Mouse (Mus musculus) testis, postnatal 10 days (tissue): ENCODE data around the gene Slc30a2.
A peak's percentile ranks its signal among the peaks of the same experiment; 100 is the strongest.

Experiments used
- DNase-seq: peaks from one replicate; pipeline ENCODE4 v3.0.0; 2021; ENCODE audit warnings: low spot score

Slc30a2 gene

GRCm38 (mm10) chr4:134343071-134344031 lies at the start of gene Slc30a2:
Gene Slc30a2, plus strand, starts transcription at chr4:134343181.
- peak; percentile 80 for DNase-seq

DNA sequence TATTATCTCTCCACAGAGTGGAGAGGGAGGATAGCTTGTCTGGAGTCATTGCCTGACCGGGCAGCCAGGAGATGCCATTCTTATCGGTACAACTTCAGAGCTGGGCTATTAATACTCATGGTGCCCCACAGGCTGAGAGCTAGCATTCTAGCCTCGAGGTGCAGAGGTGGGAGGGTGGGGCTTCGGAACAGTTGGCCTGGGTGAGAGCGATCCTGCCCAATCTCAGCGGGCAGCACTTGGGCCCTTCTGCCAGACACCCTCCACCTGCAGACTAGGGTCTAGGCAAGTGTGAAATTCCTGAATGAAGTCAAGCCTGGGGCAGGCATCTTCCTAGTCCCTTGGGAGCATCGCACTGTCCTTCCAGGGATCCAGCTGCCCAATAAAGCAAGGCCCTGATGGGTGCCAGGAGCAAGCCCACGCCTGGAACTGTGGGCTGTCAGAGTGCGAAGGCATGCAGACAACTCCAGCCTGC lies 49.3 kb upstream of the Slc30a2 start:
- DNase-seq = no peak

- peak; percentile 30 for DNase-seq
These were observed 46.9 kb upstream of the Slc30a2 start for GRCm38 (mm10) chr4:134296096-134296495.

GRCm38 (mm10) chr4:134296523-134296922 lies 46.5 kb upstream of the Slc30a2 start:
- peak; percentile 46 for DNase-seq

DNA sequence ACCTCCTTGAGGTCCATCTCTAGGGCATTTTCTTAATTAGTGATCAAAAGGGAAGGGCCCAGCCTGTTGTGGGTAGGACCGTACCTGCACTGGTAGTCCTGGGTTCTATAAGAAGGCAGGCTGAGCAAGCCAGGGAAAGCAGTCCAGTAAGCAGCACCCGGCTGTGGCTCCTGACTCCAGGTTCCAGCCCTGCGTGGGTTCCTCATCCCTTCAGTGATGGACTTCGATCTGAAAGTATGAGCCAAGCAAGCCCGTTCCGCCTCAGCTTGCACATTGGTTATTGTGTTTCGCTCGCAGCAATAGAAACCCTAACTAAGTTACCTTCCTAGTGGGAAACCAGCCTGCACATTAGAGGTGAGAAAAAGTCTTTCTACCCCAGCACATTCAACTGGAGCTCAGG lies 45.6 kb upstream of the Slc30a2 start:
- DNase-seq = peak; percentile 28

DNA sequence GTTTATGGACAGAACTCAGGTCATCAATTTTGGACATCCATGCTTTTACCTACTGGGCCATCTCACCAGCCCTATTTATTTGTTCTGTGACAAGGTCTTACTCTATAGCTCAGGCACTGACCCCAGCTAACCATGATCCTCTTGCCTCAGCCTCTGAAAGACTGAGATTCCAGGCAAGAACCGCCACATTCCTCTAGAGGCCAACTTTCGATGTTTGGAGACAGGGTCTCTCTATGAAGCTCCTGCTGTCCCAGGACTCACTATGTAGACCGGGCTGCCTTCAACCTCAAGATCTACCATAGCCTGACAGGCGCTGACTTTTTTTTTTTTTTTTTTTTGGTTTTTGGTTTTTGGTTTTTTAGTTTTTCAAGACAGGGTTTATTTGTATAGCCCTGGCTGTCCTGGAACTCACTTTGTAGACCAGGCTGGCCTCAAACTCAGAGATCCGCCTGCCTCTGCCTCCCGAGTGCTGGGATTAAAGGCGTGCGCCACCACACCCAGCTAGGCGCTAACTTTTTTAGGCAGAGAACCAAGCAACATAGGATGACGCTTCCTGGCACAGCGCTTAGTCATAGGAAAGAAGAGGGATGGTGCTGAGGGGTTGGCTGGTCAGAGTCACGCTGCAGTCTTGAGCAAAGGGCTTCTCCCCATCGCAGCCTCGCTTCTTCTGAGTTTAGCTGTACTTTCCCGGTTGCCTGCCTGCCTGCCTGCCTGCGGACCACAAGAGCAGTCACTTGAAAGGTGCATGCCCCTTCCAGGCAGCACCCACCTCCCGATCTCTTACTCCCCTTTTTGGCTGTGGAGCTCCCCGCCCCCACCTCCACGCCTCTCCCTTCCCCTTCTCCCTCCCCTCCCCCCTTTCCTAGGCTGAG lies 44.1 kb upstream of the Slc30a2 start:
- DNase-seq = no peak

GRCm38 (mm10) chr4:134299498-134299810 lies 43.5 kb upstream of the Slc30a2 start:
- no peak for DNase-seq

GRCm38 (mm10) chr4:134300316-134300715 lies 42.7 kb upstream of the Slc30a2 start:
- peak; percentile 38 for DNase-seq

DNA sequence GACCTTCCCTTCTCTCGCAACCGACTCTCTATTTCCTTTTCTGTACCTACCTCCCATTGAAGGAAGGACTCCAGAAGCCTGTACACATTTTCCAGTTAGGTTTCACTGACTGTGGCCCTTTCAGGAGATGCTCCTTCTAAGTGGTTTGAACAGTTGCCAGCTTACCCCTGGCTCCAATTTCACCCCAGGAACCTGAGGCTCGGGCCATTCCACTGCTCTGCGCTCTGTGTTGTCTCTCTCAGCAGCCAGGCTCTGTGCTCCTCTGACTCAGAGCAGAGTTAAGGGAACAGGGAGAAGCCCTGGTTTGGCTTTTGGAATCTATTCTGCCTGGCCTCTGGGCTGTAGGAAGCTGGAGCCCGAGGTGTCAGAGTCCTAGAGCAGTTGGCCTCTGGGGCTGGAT lies 40.9 kb upstream of the Slc30a2 start:
- DNase-seq = no peak

GRCm38 (mm10) chr4:134306963-134307362 lies 36.0 kb upstream of the Slc30a2 start:
- DNase-seq = no peak

DNA sequence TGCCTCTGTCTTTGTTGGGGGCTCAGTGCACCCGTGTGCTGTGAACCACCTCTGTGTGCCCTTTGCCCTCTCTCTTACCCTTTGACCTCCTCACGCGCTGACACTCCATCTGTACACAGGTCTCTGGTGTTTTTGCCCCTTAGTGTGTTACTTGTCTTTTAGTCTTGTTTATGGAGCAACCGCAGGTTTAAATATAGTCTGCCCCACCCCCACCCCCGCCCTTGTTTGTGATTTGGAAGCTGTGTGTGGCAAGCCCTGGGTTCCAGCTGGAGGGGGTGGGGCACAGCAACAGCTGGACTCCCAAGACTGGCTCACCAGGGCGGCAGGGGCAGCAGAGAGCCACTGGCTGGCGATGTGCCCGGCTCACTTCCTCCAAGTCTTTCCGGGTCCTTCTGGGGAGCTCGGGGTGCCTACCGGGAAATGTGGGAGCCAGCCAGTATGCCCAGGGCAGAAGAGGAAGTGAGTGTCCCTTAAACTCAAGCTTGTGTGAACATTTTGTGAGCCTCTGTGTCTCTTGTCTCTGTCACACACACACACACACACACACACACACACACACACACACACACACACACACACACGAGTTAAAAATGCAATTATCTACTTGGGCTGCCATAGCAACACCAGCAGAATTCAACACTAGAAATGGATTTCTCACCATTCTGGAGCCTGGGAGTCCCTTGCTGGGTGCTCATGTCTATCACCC lies 35.5 kb upstream of the Slc30a2 start:
- DNase-seq = peak; percentile 84

- DNase-seq = no peak
These were observed 32.9 kb upstream of the Slc30a2 start for GRCm38 (mm10) chr4:134310106-134310505.

DNA sequence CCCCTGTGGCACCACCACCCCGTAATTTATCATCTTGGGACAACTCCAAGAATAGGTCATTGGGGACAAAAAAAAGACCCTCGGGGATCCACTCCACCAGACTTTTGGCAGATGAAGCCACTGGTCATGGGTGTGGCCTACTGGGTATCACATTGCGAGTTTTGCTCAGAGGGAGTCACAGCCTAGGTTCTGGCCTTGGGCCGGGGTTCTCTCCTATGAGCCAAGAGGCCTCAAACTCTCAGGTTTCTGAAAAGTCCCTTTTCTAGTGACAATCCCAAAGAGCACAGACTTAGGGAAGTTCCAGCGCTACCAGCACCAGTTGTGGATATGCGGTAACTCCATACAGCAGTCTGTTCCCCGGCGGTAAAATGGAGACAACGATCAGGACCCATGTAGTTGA lies 32.3 kb upstream of the Slc30a2 start:
- no peak for DNase-seq

GRCm38 (mm10) chr4:134311784-134312183 lies 31.2 kb upstream of the Slc30a2 start:
- DNase-seq = no peak

DNA sequence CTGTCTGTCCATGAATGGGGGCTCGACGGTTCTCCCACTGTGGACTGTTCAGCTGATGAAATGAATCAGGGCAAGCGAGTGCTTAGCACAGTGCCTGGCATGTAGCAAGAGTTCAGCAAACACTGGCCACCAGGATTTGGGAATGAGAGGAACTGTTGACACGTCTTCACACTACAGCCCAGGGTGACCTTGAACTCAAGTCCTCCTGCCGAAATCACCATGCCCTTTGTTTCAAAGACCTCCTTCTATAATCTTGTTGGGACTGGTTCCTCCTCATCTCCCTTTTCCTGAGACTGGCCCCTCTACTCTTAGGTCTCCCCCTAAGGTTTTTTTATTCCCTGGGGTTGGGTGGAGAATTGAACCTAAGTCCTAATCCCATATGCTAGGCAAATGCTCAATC lies 30.6 kb upstream of the Slc30a2 start:
- DNase-seq = no peak

DNA sequence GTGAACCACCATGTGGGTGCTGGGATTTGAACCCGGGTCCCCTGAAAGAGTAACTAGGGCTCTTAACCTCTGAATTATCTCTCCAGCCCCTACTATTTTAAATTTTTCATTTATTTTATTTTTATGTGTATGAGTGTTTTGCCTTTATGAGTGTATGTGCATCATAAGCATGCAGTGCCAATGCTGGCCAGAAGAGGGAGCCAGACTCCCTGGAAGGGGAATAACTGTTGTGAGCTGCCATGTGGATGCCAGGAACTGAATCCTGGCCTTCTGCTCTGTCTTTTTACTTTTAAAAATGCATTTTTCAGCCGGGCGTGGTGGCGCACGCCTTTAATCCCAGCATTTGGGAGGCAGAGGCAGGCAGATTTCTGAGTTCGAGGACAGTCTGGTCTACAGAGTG lies 30.1 kb upstream of the Slc30a2 start:
- peak; percentile 73 for DNase-seq

DNA sequence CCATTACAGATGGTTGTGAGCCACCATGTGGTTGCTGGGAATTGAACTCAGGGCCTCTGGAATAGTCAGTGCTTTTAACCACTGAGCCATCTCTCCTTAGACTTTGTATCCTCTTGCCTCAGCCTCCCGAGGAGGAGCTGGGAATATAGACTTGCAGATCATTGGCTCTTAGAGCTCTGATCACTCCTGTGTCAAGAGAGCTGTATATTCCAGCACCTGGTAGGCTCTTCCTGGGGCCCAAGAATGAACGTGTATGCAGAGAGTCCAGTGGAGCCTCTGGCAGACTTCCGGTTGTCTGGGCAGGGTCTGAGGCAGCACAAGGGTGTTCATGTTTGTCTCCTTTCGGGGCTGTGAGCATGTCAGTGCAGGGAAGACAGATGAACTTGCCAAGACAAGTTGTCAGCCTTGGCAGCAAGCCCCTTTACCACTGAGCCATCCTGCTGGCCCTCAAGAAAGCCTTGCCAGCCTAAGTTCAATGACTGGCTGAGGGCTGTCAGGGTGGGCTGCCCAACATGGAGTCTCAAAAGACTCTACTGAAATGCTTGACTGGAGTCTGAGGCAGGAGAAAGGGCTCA lies 28.8 kb upstream of the Slc30a2 start:
- DNase-seq = no peak

DNA sequence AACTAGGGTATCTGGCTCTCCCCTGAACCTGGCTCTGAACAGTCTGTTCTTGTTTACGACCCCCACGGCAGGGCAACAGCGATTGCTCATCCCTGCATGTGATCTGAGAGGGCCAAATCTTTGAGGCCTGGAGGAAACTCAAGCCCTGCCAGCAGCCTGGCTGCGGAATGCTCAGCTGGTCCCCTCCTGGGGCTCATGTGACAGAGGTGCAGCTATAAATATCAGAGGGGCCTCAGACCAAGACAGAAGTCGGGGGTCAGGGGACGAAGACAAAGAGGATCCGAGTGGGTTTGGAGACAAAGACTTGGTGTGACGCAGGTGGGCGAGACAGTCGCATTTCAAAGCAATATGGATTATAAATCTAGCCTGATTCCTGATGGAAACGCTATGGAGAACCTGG lies 28.1 kb upstream of the Slc30a2 start, which contains the start of gene Trim63:
Gene Trim63, plus strand, starts transcription at position 245 of the 400 bp plus-strand sequence.
- DNase-seq = no peak

DNA sequence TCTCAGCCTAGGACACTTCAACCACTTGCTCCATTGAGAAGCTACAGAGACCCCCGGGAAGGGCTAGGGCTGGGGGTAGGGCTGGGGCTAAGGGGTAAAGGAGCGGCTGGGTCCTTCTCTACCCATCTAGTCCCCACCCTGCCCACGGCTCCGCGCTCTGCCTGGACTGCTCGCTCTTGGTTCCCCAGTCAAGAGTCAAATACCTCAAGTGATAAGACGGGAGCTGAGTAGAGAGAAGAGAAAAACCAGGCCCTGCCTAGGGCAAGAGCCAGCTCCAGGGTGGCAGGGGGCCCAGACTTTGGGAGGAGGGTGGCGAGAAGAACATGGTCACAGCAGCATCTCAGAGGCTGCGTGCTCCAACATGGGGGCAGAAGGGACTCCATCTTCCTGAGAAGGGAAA lies 27.5 kb upstream of the Slc30a2 start:
- DNase-seq = no peak

GRCm38 (mm10) chr4:134316390-134316789 lies 26.6 kb upstream of the Slc30a2 start:
- DNase-seq = no peak

GRCm38 (mm10) chr4:134319074-134319473 lies 23.9 kb upstream of the Slc30a2 start:
- DNase-seq = no peak

DNA sequence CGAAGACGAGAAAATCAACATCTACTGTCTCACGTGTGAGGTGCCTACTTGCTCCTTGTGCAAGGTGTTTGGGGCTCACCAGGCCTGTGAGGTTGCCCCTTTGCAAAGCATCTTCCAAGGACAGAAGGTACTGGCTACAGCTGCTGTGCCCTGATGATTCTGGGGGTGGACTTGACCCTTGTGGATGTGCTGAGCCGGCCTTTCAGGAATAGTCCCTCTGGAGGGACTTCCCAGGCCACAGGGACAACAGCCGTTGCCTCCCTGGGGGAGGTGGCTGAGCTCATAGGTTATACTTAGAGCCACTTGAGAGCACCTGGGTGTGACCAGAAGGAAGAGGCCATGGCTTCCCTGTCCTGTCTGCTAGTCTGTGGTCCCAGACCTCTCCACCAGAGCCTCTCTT lies 23.3 kb upstream of the Slc30a2 start:
- DNase-seq = no peak
